Mouse (Mus musculus) limb, embryonic 11.5 days (tissue): ENCODE results near the gene Cpne4. TPM values are rescaled to one million over a fixed set of nuclear protein-coding genes. Genes with fewer than 3 reads are reported as not detected.

Source experiments
- ATAC-seq: fragments of 200-750 bp; cut with Nextera tagmentation; 2 replicates; pipeline ENCODE4 v1.8.0; 2017; ENCODE audit warnings: low read depth; ENCODE audit not compliant: insufficient number of reproducible peaks, low FRiP score, low TSS enrichment
- DNase-seq: peaks from one replicate; pipeline ENCODE4 v3.0.0-alpha.2; 2015; ENCODE audit warnings: low spot score
- H3K27ac ChIP-seq: fragments of 300-500 bp; sonication (generic); replicated peaks from 2 replicates; pipeline ENCODE4 v1.5.1; 2014; ENCODE audit warnings: low read depth, mild to moderate bottlenecking, low read length
- H3K27me3 ChIP-seq: fragments of 300-500 bp; sonication (generic); 2 replicates; pipeline ENCODE4 v1.6.1; 2014; ENCODE audit warnings: mild to moderate bottlenecking, low read length, mixed read lengths; ENCODE audit not compliant: control insufficient read depth, insufficient read depth
- H3K36me3 ChIP-seq: fragments of 300-500 bp; sonication (generic); 2 replicates; pipeline ENCODE4 v1.6.1; 2014; ENCODE audit warnings: mild to moderate bottlenecking, low read length, moderate library complexity, mixed read lengths; ENCODE audit not compliant: control insufficient read depth, insufficient read depth
- H3K4me1 ChIP-seq: fragments of 300-500 bp; sonication (generic); 2 replicates; pipeline ENCODE4 v1.6.1; 2014; ENCODE audit warnings: low read length, mixed read lengths; ENCODE audit not compliant: control insufficient read depth, insufficient read depth
- H3K4me2 ChIP-seq: fragments of 300-500 bp; sonication (generic); 2 replicates; pipeline ENCODE4 v1.6.1; 2014; ENCODE audit warnings: low read depth, mild to moderate bottlenecking, moderate library complexity; ENCODE audit not compliant: severe bottlenecking
- H3K4me3 ChIP-seq: fragments of 300-500 bp; sonication (generic); 2 replicates; pipeline ENCODE4 v1.5.1; 2014; ENCODE audit warnings: low read depth, low read length
- H3K9ac ChIP-seq: fragments of 300-500 bp; sonication (generic); 2 replicates; pipeline ENCODE4 v1.6.1; 2014; ENCODE audit warnings: mild to moderate bottlenecking, low read length
- H3K9me3 ChIP-seq: fragments of 300-500 bp; sonication (generic); 2 replicates; pipeline ENCODE4 v1.6.1; 2016; ENCODE audit warnings: low read length; ENCODE audit not compliant: control insufficient read depth
- WGBS: fragments of 180-500 bp; shearing (Covaris S2); extraction: QIAGEN DNeasy Blood & Tissue Kit; methylation state at CpG from one replicate; pipeline ENCODE4 v1.1.7; 2014; 5-methylcytosine and 5-hydroxymethylcytosine counted together
- polyA plus RNA-seq: library from polyadenylated mRNA; unstranded; fragments of >200 nt; fragmentation: Nextera tagmentation; extraction: Ambion mirVana; gene quantifications from 2 replicates; pipeline ENCODE4 v1.2.1, GENCODE M21; 2014

Gene Cpne4
- not detected in 2 replicates for polyA plus RNA-seq

DNA sequence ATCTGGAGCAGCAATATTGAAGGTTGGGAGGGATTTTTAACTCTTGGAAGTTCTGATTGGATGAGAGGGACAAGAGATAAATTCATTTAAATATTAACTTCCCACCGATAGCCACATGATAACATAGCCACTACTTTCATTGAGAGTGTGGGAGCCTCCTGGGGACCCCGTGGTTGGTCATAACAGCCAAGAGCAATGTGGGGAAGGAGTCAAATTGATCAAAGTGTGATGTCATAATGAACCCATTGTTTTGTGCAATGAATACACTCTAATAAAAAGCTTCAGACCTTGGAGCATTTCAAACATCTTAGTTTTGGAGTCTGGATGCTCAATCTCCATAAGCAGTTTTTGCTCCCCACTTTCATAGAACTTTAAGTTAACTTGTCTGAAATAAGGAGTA, at the start of gene Cpne4:
Cpne4 (plus strand) TSS at position 301 of the 400 bp plus-strand sequence.
- ATAC-seq: no peak
- Histone ChIP-seq H3K9ac (no peak within 1 kb of the TSS), H3K27ac (no peak within 1 kb of the TSS), H3K27me3 (no peaks in the 10 kb centered on the region), H3K4me3 (no peak within 1 kb of the TSS), H3K4me1 (no peaks in the 10 kb centered on the region), H3K9me3 (no peaks in the 10 kb centered on the region), H3K36me3 (no peaks in the 10 kb centered on the region), H3K4me2 (no peak within 1 kb of the TSS)
- 71% methylated on average over 2 of the region's 2 CpGs for WGBS
- no peak for DNase-seq

DNA sequence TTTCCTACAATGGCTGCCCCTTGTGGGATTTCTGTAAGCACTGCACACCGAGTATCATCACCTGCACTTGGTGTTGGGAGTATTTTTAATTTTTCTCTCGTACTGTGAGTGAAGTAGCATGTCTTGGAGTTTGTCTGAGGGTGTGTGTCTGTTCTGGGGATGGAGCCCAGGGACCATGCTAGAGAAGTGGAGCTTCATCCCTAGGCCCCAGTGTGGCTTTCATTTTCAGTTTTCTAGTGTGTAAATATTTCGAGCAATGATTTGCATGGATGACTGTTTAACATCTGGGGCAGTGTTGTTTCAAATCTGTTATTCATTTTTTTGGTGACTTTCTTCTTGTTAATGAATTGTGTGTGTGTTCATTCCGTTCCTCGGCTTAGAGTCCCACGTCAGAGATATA, 31.9 kb upstream of the Cpne4 start:
- Histone ChIP-seq H3K27ac (no peak overlapping the region), H3K27me3 (no peaks in the 10 kb centered on the region), H3K4me1 (no peaks in the 10 kb centered on the region), H3K9ac (no peak overlapping the region), H3K4me2 (no peak overlapping the region), H3K9me3 (no peaks in the 10 kb centered on the region), H3K4me3 (no peak overlapping the region), H3K36me3 (no peaks in the 10 kb centered on the region)
- no peak for DNase-seq
- 83% methylated on average over 6 of the region's 6 CpGs for WGBS
- ATAC-seq: no peak

DNA sequence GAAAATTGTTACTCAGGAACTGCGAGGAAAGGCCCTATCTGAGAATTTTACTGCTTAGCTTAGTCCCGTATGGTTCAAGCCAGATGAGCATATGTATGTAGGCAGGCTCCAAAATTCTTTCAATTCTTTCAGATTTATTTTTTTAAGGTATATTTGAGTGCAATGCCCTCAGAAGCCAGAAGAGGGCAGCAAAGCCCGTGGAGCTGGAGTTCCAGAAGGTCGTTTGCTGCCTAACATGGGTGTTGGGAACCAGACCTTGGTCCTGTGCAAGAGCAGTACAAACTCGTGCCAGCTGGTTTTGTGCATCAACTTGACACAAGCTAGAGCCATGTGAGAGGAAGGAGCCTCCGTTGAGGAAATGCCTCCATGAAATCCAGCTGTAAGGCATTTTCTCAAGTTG, 11.6 kb upstream of the Cpne4 start:
- Histone ChIP-seq H3K9me3 (no peaks in the 10 kb centered on the region), H3K27me3 (no peaks in the 10 kb centered on the region), H3K4me3 (no peak overlapping the region), H3K27ac (no peak overlapping the region), H3K4me1 (no peaks in the 10 kb centered on the region), H3K4me2 (no peak overlapping the region), H3K9ac (no peak overlapping the region), H3K36me3 (no peaks in the 10 kb centered on the region)
- DNase-seq: peak; percentile 29
- ATAC-seq: no peak
- 52% methylated on average over 6 of the region's 6 CpGs for WGBS

DNA sequence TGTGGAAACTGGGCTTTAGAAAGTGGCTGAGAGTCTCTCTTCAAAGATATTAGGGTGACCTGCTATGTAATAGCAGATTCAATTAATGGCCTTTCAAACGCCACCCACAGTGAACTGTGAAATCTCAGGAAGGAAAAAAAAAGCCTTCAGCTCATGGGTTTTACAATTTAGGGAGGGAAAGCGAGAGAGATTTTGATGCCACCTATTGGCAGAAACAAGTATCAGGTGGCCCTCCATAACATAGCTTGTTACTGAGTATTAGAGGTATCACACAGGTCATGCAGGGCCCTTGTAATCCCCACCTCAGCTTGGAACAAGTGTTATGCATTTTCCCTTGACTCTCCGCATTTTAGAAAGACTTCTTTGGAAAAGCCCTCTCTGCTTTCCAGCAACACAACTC, 18.7 kb downstream of the Cpne4 start:
- no peak overlapping the region for H3K4me2 ChIP-seq
- H3K27me3 ChIP-seq: peaks cover 12% of the 10 kb centered on the region
- H3K9me3 ChIP-seq: no peaks in the 10 kb centered on the region
- WGBS: 48% methylated on average over 3 of the region's 3 CpGs
- DNase-seq: no peak
- no peaks in the 10 kb centered on the region for H3K36me3 ChIP-seq
- H3K4me1 ChIP-seq: 0 out of 2 replicates have a peak, but pooled peaks cover 2% of the 10 kb centered on the region
- ATAC-seq: no peak
- no peak overlapping the region for H3K4me3 ChIP-seq
- H3K27ac ChIP-seq: no peak overlapping the region
- no peak overlapping the region for H3K9ac ChIP-seq

DNA sequence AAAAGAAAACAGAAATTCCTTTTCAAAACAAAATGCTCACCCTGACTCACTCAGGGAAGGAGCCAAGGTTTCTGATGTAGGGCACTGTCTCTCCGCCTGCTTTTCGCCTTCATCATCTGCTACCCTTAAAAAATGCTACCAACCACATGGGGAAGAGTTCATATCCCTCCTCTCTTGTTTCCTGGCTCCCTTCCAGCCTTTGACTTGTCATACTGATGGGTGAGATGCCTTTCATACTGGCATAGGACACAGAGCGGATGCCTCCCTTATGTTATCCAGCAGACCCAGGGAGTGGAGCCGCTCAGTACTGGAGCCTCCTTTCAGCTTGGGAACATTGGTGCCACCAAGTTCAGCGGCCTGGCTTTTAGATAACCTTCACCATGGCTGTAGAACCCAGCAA, 19.4 kb downstream of the Cpne4 start:
- Histone ChIP-seq H3K36me3 (no peaks in the 10 kb centered on the region), H3K9me3 (no peaks in the 10 kb centered on the region), H3K27me3 (peaks cover 12% of the 10 kb centered on the region), H3K9ac (no peak overlapping the region), H3K4me2 (no peak overlapping the region), H3K27ac (no peak overlapping the region), H3K4me3 (no peak overlapping the region), H3K4me1 (0 out of 2 replicates have a peak, but pooled peaks cover 2% of the 10 kb centered on the region)
- 84% methylated on average over 5 of the region's 5 CpGs for WGBS
- ATAC-seq: no peak
- DNase-seq: no peak

DNA sequence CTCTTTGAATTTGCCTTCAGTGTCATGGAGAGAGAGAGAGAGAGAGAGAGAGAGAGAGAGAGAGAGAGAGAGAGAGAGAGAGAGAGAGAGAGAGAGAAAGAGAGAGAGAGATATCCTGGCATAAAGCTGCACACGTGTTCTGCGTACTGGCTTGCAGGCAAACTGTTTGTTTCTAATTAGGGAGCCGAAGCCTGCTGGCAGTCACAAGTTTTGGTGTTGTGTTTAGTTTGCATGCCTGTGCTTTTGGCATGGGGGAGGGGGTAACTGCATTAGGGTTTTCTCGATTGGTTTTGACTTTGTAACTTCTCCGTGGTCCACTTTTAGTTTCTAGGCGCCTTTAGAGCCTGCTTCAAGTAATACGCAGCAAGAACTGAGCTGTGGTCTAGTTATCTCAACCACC, 20.0 kb downstream of the Cpne4 start:
- no peak for ATAC-seq
- H3K4me2 ChIP-seq: no peak overlapping the region

DNA sequence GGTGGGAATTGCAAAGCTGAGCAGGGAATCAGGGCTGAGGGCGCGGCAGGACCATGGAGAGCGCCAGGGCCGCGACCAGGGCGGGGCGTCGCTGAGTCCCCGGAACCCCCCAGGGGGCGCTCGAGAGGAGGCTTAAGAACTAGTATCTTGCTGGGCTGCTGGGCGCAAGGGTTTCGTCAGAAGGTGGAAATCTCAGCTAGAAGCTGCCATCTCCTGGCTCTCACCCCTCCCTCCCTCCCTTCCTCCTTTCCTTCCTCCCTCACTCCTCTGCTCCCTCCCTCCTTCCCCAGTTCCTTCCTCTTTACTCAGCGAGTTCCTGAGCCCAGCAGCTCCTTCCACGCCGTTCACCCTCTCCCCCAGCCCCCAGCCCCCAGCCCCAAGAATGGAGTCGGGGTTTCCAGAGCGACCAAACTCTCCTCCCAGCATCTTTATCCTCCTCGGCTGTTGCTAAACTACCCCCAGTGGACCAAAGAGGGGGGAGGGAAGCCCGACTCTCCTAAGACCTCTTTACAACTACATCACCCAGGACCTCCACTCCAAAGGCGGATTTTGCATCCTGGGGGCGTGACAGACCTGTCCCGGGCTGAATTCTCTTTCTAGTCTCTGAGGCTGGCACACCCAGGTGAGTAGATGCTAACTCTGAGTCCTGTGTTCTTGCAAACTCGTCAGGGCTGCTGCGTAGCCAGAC, 22.5 kb downstream of the Cpne4 start:
- WGBS: 1% methylated on average over 24 of the region's 25 CpGs
- no peaks in the 10 kb centered on the region for H3K9me3 ChIP-seq
- H3K9ac ChIP-seq: no peak overlapping the region
- H3K4me3 ChIP-seq: no peak overlapping the region
- peaks cover 15% of the 10 kb centered on the region for H3K27me3 ChIP-seq
- H3K27ac ChIP-seq: no peak overlapping the region
- no peak overlapping the region for H3K4me2 ChIP-seq
- peak; percentile 90 for DNase-seq
- H3K4me1 ChIP-seq: 0 out of 2 replicates have a peak, but pooled peaks cover 2% of the 10 kb centered on the region
- ATAC-seq: peak; percentile 81; the same call in 1 of the 2 replicates
- no peaks in the 10 kb centered on the region for H3K36me3 ChIP-seq

More for the DNA sequence above, 20.0 kb downstream of the Cpne4 start:
- Histone ChIP-seq H3K4me3 (no peak overlapping the region), H3K36me3 (no peaks in the 10 kb centered on the region), H3K9me3 (no peaks in the 10 kb centered on the region), H3K9ac (no peak overlapping the region), H3K4me1 (0 out of 2 replicates have a peak, but pooled peaks cover 2% of the 10 kb centered on the region), H3K27ac (no peak overlapping the region), H3K27me3 (peaks cover 15% of the 10 kb centered on the region)
- 39% methylated on average over 7 of the region's 7 CpGs for WGBS
- no peak for DNase-seq

DNA sequence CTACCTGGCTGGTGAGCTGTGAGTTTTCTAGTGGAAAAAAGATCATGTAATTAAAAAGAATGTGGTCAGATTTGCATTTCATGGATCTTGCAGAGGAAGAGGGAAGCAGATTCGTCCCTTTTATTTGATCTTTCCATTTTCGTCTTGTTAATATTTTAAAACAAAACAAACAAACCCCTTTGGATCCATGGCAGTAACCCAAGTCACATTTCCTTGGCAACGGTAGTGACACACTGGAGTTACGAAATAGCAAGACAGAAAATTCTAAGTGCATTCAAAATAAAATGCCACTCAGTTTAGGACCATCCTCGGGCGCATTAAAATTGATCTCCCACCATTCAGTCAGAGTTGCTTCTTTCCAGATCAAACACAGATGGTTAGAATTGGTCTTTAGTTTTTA, 25.8 kb downstream of the Cpne4 start:
- Histone ChIP-seq H3K27me3 (peaks cover 15% of the 10 kb centered on the region), H3K27ac (no peak overlapping the region), H3K36me3 (no peaks in the 10 kb centered on the region), H3K9me3 (no peaks in the 10 kb centered on the region), H3K9ac (no peak overlapping the region), H3K4me1 (no peaks in the 10 kb centered on the region), H3K4me3 (no peak overlapping the region), H3K4me2 (no peak overlapping the region)
- WGBS: 84% methylated on average over 6 of the region's 6 CpGs
- DNase-seq (no peak), ATAC-seq (no peak)

DNA sequence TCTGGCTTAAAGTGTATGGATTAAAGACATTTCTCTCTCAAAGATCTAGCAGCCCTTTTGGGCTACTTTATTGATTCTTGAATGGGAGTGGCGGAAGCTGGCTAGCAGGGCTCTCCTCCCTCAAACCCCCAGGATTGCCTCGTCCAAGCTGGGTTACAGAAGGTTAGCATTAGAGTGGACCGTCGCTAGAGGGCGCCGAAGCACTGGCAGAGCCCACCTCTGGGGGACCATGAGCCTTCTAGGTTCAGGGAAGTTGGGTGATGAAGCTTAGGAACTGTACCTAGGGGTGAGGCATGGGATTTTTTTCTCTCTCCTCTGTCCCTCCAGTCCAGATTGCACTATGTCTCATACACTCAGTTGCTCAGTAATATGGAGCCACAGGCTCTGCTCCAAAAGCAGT, 27.4 kb downstream of the Cpne4 start:
- Histone ChIP-seq H3K27ac (no peak overlapping the region), H3K27me3 (peaks cover 15% of the 10 kb centered on the region), H3K9ac (no peak overlapping the region), H3K4me1 (no peaks in the 10 kb centered on the region), H3K9me3 (no peaks in the 10 kb centered on the region), H3K36me3 (no peaks in the 10 kb centered on the region), H3K4me2 (no peak overlapping the region), H3K4me3 (no peak overlapping the region)
- WGBS: 2% methylated on average over 6 of the region's 6 CpGs
- 0 out of 2 replicates have a peak, but pooled peaks have one; percentile 62 for ATAC-seq
- peak; percentile 87 for DNase-seq
